Mouse (Mus musculus) forebrain, embryonic 15.5 days (tissue): Measurements from ENCODE around the gene Fam76a. TPM values are rescaled to one million over a fixed set of nuclear protein-coding genes. Genes with fewer than 3 reads are reported as not detected.
"Not testable (repeated sequence)": the region's sequence is repeated elsewhere in the genome, so short reads cannot be mapped to it uniquely, and the experiment has no call there.

Source experiments
- ATAC-seq: fragments of 200-750 bp; cut with Nextera tagmentation; replicated peaks from 2 replicates; pipeline ENCODE4 v1.8.0; 2017; ENCODE audit warnings: mild to moderate bottlenecking, moderate TSS enrichment, moderate library complexity
- H3K27ac ChIP-seq: fragments of 300-500 bp; sonication (generic); replicated peaks from 2 replicates; pipeline ENCODE4 v1.5.1; 2015; ENCODE audit warnings: mild to moderate bottlenecking, inconsistent platforms
- H3K27me3 ChIP-seq: fragments of 300-500 bp; sonication (generic); 2 replicates; pipeline ENCODE4 v1.6.1; 2015; ENCODE audit warnings: inconsistent platforms
- H3K36me3 ChIP-seq: fragments of 300-500 bp; sonication (generic); 2 replicates; pipeline ENCODE4 v1.6.1; 2015; ENCODE audit warnings: mild to moderate bottlenecking, inconsistent platforms
- H3K4me1 ChIP-seq: fragments of 300-500 bp; sonication (generic); 2 replicates; pipeline ENCODE4 v1.6.1; 2015; ENCODE audit warnings: inconsistent platforms
- H3K4me2 ChIP-seq: fragments of 300-500 bp; sonication (generic); replicated peaks from 2 replicates; pipeline ENCODE4 v1.6.1; 2015; ENCODE audit warnings: mild to moderate bottlenecking, inconsistent platforms
- H3K4me3 ChIP-seq: fragments of 300-500 bp; sonication (generic); 2 replicates; pipeline ENCODE4 v1.5.1; 2015; ENCODE audit warnings: mild to moderate bottlenecking, inconsistent platforms
- H3K9ac ChIP-seq: fragments of 300-500 bp; sonication (generic); replicated peaks from 2 replicates; pipeline ENCODE4 v1.6.1; 2015; ENCODE audit warnings: mild to moderate bottlenecking, inconsistent platforms
- H3K9me3 ChIP-seq: fragments of 300-500 bp; sonication (generic); 2 replicates; pipeline ENCODE4 v1.6.1; 2016; ENCODE audit warnings: inconsistent platforms
- WGBS: fragments of 180-500 bp; shearing (Covaris S2); methylation state at CpG from one replicate; pipeline ENCODE4 v1.1.7; 2015; ENCODE audit warnings: mixed read lengths; 5-methylcytosine and 5-hydroxymethylcytosine counted together
- polyA plus RNA-seq: library from polyadenylated mRNA; unstranded; fragments of >200 nt; fragmentation: Nextera tagmentation; extraction: Ambion mirVana; gene quantifications from 2 replicates; pipeline ENCODE4 v1.2.1, GENCODE M21; 2015

The Fam76a gene
- polyA plus RNA-seq, 1 experiment from 2014 or later, result 52.4 TPM

- no peak for ATAC-seq
- H3K4me2 ChIP-seq, result no peak overlapping the region
- no peak overlapping the region for H3K27ac ChIP-seq
- WGBS, result 62% methylated on average over 23 of the region's 23 CpGs
- H3K36me3 ChIP-seq, result no peaks in the 10 kb centered on the region
- H3K9me3 ChIP-seq, result no peaks in the 10 kb centered on the region
- peaks cover 23% of the 10 kb centered on the region for H3K4me1 ChIP-seq
- no peaks in the 10 kb centered on the region for H3K27me3 ChIP-seq
- no peak overlapping the region for H3K4me3 ChIP-seq
- no peak overlapping the region for H3K9ac ChIP-seq
Observed at GRCm38 (mm10) chr4:132941012-132941729, 18.8 kb upstream of the Fam76a start.

- WGBS, result 25% methylated on average over 22 of the region's 22 CpGs
- no peak overlapping the region for H3K9ac ChIP-seq
Observed at GRCm38 (mm10) chr4:132939421-132940127, 17.2 kb upstream of the Fam76a start.

GRCm38 (mm10) chr4:132938181-132938941 is 16.0 kb upstream of the Fam76a start:
- H3K36me3 ChIP-seq, result no peaks in the 10 kb centered on the region
- H3K9ac ChIP-seq, result peak overlapping the region; percentile 1; the same call in 1 of the 2 replicates
- H3K27ac ChIP-seq, result peak overlapping the region; percentile 89
- ATAC-seq, result peak; percentile 89
- no peaks in the 10 kb centered on the region for H3K9me3 ChIP-seq
- peak overlapping the region; percentile 28 for H3K4me2 ChIP-seq
- WGBS, result 36% methylated on average over 12 of the region's 12 CpGs
- no peak overlapping the region for H3K4me3 ChIP-seq
- no peaks in the 10 kb centered on the region for H3K27me3 ChIP-seq
- peaks cover 17% of the 10 kb centered on the region for H3K4me1 ChIP-seq

More at GRCm38 (mm10) chr4:132939421-132940127, 17.2 kb upstream of the Fam76a start:
- Histone ChIP-seq H3K9me3 (no peaks in the 10 kb centered on the region), H3K36me3 (no peaks in the 10 kb centered on the region), H3K27ac (peak overlapping the region; percentile 89; the same call in 1 of the 2 replicates), H3K27me3 (no peaks in the 10 kb centered on the region), H3K4me3 (no peak overlapping the region), H3K4me1 (peaks cover 17% of the 10 kb centered on the region), H3K4me2 (no peak overlapping the region)
- ATAC-seq, result no peak

- Histone ChIP-seq H3K9ac (no peak overlapping the region), H3K4me2 (no peak overlapping the region), H3K4me3 (no peak overlapping the region), H3K36me3 (no peaks in the 10 kb centered on the region), H3K27me3 (no peaks in the 10 kb centered on the region), H3K4me1 (peaks cover 17% of the 10 kb centered on the region), H3K27ac (no peak overlapping the region), H3K9me3 (no peaks in the 10 kb centered on the region)
- no peak for ATAC-seq
- whole genome bisulfite sequencing, result 23% methylated on average over 7 of the region's 7 CpGs
Observed at GRCm38 (mm10) chr4:132934639-132935038, 12.3 kb upstream of the Fam76a start.

DNA sequence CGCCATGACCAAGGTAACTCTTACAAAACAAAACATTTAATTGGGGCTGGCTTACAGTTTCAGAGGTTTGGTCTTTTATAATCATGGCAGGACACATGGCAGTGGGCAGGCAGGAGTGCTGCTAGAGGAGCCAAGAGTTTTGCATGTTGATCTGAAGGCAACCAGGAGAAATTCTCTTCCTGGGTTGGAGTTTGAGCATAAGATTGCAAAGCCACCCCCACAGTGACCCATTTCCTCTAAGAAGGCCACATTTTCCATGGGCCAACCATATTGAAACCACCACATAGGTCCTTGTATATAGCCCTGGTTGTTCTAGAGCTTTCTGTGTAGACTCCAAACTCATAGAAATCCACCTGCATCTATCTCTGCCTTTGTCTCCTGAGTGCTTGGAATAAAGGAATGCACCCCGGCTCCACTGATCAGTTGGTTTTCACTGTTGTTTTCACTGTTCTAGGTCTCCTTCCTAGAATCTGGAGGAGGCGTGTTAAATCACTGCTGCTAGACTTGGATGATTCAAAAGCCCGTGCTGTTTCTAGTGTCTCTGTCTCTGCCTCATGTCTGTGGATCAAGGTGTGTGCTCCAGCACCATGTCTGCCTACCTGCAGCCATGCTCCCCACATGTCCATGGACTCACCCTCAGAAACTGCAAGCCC is 10.5 kb upstream of the Fam76a start:
- Histone ChIP-seq H3K27ac (no peak overlapping the region), H3K9me3 (no peaks in the 10 kb centered on the region), H3K4me1 (peaks cover 7% of the 10 kb centered on the region), H3K4me3 (no peak overlapping the region), H3K27me3 (no peaks in the 10 kb centered on the region), H3K36me3 (no peaks in the 10 kb centered on the region), H3K9ac (no peak overlapping the region), H3K4me2 (no peak overlapping the region)
- no peak for ATAC-seq
- WGBS, result 83% methylated on average over 4 of the region's 4 CpGs

- Histone ChIP-seq H3K9me3 (no peaks in the 10 kb centered on the region), H3K4me2 (no peak overlapping the region), H3K9ac (no peak overlapping the region), H3K4me1 (no peaks in the 10 kb centered on the region), H3K36me3 (no peaks in the 10 kb centered on the region), H3K27me3 (no peaks in the 10 kb centered on the region), H3K27ac (no peak overlapping the region), H3K4me3 (no peak overlapping the region)
- 5% methylated on average over 8 of the region's 8 CpGs for whole genome bisulfite sequencing
- no peak for ATAC-seq
Observed at GRCm38 (mm10) chr4:132930784-132931183, 8.4 kb upstream of the Fam76a start.

DNA sequence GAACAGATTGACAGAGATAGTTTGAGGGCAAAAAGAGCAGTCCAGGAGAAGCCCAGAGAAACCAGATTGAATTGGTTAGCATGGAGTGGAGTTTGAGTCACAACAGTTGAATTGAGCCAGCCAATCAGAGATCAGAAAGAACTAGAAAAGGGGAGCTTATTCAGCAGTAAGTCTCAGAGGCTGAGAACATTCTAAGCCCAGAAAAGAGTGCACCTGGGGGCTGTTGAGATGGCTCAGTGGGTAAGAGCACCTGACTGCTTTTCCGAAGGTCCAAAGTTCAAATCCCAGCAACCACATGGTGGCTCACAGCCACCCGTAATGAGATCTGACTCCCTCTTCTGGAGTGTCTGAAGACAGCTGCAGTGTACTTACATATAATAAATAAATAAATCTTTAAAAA is 4.2 kb upstream of the Fam76a start:
- H3K4me2 ChIP-seq, H3K9me3 ChIP-seq, H3K36me3 ChIP-seq, H3K9ac ChIP-seq, H3K4me3 ChIP-seq, H3K27ac ChIP-seq, H3K27me3 ChIP-seq, H3K4me1 ChIP-seq, ATAC-seq: not testable (repeated sequence)
- 59% methylated on average over 2 of the region's 2 CpGs for WGBS

- WGBS, result 0% methylated on average over 40 of the region's 50 CpGs
- peaks cover 12% of the 10 kb centered on the region for H3K4me1 ChIP-seq
- no peaks in the 10 kb centered on the region for H3K9me3 ChIP-seq
- peak overlapping the region; percentile 87 for H3K4me3 ChIP-seq
- peak overlapping the region; percentile 92 for H3K9ac ChIP-seq
- peak overlapping the region; percentile 71 for H3K4me2 ChIP-seq
- peaks cover 8% of the 10 kb centered on the region for H3K36me3 ChIP-seq
- no peaks in the 10 kb centered on the region for H3K27me3 ChIP-seq
- peak overlapping the region; percentile 84 for H3K27ac ChIP-seq
- no peak; the same call in 1 of the 2 replicates for ATAC-seq
Observed at GRCm38 (mm10) chr4:132922061-132922530, 262 bp downstream of the Fam76a start.

- no peak overlapping the region for H3K27ac ChIP-seq
- H3K36me3 ChIP-seq, result peaks cover 12% of the 10 kb centered on the region
- ATAC-seq, result no peak
- H3K27me3 ChIP-seq, result no peaks in the 10 kb centered on the region
- 44% methylated on average over 12 of the region's 12 CpGs for WGBS
- H3K4me3 ChIP-seq, result peak overlapping the region; percentile 87
- H3K9me3 ChIP-seq, result no peaks in the 10 kb centered on the region
- H3K4me2 ChIP-seq, result peak overlapping the region; percentile 71
- peaks cover 12% of the 10 kb centered on the region for H3K4me1 ChIP-seq
- peak overlapping the region; percentile 92 for H3K9ac ChIP-seq
Observed at GRCm38 (mm10) chr4:132921488-132921887, 870 bp downstream of the Fam76a start.

DNA sequence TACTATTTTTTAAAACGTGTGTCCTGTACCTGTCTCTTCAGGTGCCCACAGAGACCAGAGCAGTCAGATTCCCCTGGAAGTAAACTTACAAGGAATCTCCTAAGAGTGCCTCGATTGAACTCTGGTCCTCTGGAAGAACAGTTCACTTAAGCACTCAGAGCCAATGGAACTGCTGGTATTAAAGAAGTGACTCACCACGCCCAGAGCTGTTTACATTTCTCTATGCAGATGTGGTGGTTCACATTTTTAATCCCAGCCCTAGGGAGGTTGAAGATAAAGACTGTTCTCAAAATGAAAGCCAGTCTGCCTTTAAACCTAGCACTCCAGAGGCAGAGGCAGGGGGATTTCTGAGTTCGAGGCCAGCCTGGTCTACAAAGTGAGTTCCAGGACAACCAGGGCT is 2.2 kb downstream of the Fam76a start:
- ATAC-seq, result no peak
- peaks cover 12% of the 10 kb centered on the region for H3K4me1 ChIP-seq
- peaks cover 25% of the 10 kb centered on the region for H3K36me3 ChIP-seq
- H3K4me2 ChIP-seq, result no peak overlapping the region
- no peaks in the 10 kb centered on the region for H3K9me3 ChIP-seq
- no peak overlapping the region for H3K27ac ChIP-seq
- no peak overlapping the region for H3K9ac ChIP-seq
- H3K4me3 ChIP-seq, result no peak overlapping the region
- no peaks in the 10 kb centered on the region for H3K27me3 ChIP-seq
- WGBS, result 86% methylated on average over 4 of the region's 4 CpGs

GRCm38 (mm10) chr4:132918493-132918892 is 3.9 kb downstream of the Fam76a start:
- H3K36me3 ChIP-seq, result peaks cover 41% of the 10 kb centered on the region
- not testable (repeated sequence) for H3K27me3 ChIP-seq, H3K27ac ChIP-seq, H3K9me3 ChIP-seq, H3K9ac ChIP-seq, ATAC-seq, H3K4me3 ChIP-seq, H3K4me2 ChIP-seq
- 84% methylated on average over 6 of the region's 6 CpGs for WGBS
- peaks cover 12% of the 10 kb centered on the region for H3K4me1 ChIP-seq
